Mouse (Mus musculus): ENCODE data around the gene Spaar. TPM values are rescaled to one million over a fixed set of nuclear protein-coding genes. Genes with fewer than 3 reads are reported as not detected.

Spaar gene
- total RNA-seq (2021), result 1 to 10 TPM in 1 of 2 experiments, under 1 TPM in 1; 0.62 to 1.1 TPM

DNA sequence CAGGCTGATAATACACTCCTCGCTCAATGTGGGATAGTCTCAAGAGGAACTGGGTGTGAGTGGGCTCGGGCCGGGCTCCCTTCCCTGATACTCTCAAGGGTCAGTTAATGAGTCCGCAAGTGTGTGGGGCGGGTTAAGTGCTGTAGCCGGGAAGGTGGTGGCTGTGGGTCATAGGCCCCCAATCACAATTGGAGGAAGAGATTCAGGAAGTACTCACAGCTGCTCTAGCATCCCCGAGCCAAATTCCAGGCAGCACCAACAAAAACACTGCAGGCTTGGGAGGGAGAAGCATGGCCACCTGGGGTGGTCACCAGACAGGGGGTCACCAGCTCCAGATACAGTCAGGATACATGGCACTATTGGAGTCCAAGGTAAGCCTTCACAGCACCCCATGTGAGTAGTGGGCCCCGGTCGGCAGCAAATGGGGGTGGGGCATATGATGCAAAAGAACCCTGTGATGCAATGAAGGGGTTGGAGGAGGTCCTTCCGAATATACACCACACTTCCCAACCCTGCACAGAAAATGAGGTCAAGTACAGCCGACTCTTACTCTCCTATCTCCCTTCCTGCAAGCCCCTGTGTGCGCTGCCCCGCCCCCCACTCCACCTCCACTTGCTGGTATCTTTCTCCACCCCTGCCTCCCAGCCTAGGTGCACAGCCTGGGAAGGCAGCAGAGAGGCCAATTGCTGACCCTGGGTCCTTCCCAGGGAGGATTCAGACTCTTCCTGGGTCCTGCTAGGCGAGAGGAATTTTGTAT lies at the start of gene Spaar:
Gene Spaar (plus strand): TSS at position 241 of the 757 bp plus-strand sequence.
- no peak for DNase-seq (ENCODE audit: low spot score in 2 of 2)
- intact Hi-C loops (cut with DNase I), result no loop called here

DNA sequence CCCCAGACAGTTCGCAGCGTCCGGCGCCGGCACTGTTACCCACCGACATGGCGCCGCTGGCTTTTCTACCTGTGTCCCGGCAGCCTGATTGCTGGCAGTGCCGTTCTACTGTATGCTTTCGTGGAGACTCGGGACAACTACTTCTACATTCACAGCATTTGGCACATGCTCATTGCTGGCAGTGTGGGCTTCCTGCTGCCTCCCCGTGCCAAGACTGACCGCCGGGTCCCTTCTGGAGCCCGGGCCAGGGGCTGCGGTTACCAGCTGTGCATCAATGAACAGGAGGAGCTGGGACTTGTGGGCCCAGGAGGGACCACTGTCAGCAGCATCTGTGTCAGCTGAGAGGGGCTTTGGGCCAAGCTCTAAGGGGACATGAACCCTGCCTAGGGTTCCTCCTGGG lies 39.8 kb upstream of the Spaar start:
- DNase-seq (ENCODE audit: low spot score in 2 of 2), result no peak
- intact Hi-C loops (cut with DNase I), result no loop called here

DNA sequence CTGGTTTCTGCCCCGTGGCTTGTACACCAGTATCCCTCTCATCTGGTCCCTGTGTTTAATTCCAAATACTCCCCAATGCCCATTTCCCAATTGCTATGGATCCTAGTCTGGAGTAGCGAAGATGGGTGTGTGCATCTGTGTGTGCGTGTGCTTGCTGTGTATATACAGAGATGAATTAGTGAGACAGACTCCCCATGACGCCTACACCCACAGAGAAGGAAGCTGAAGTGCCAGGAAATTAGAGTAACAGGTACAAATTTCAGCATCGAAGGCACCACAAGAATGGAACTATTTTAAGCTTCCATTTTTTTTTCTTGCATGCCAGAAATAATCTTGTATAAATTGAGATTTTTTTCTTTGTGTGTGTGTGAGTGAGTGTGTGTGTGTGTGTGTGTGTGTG lies 38.8 kb upstream of the Spaar start:
- intact Hi-C loops (cut with DNase I), result no loop called here
- no peak for DNase-seq (ENCODE audit: low spot score in 2 of 2)

DNA sequence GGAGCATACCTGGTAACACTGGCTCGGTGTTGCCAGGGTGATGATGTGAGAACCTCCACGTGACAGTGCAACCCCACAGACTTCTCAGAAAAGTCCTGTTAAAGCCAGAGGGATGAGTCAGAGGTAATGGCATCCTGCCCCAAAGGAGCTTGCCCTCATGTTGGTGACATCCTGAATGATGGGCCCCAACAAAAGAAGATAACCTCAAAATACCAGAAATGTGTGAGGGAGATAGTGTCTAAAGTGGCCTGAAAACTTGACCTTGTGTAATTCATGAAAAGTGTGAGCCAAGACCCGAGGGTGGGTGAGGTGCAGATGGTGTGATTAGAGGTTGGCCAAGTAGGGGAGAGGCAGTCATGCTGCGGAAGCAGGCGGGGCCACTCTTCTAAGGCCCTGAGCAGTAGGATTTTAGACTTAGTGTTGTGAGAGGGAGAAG lies 36.0 kb upstream of the Spaar start:
- intact Hi-C loops (cut with DNase I), result no loop called here
- DNase-seq (ENCODE audit: low spot score in 2 of 2), result no peak

DNA sequence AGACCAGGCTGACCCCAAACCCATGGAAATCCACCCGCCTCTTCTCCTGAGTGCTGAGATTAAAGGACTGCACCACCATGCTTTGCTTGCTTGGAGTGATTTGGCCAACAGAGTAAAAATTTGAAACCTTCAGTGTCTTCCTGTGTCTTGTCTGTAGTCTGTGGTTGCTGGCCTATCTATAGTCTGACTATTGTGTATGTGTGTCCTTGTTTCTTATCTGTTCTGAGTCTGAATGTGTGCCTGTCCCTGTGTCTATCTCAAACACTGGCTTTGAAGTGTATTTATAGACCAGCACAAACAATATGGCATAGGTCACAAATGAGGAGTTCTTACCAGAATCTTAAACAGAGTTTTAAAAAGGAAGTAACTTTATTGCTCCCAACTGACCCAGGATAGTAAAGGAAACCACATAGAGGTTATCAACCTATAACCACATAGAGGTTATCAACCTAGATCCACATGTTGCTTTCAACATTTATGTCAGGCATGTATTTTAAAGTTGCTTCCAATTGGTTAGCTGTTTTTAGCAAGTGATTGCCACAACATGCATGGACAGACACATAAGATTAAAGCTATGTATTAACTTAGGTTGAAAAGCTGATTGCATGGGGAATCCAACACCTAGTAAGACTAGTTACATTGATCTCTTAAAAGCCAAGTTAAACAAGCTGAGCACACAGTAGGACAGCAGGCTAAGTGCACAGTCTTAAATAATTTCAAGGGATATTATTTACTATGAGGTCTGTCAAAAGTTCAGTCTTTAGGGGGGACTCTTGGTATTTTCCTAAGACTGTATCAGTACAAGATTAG lies 35.2 kb upstream of the Spaar start:
- no peak for DNase-seq (ENCODE audit: low spot score in 2 of 2)
- intact Hi-C loops (cut with DNase I), result no loop called here

DNA sequence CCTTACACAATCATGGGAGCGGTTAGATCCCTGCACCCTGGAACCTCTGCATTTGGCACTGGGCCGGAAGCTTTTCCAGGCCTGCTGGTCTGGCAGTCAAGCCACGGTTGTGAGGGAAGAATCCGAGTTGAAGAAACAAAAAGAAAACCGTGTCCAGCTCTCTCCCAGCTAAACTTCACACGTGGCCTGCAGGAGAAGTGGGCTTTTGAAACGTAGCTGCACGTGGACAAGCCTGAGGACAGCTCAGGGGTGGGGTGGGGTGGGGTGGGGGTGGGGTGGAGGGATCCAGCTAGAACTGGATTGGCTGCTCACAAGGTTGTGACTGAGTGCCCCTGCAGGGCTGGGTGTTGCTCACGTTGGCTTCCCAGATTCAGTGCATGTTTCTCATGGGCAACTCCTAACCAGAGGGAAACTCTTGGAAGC lies 34.6 kb upstream of the Spaar start:
- no peak for DNase-seq (ENCODE audit: low spot score in 2 of 2)
- intact Hi-C loops (cut with DNase I), result no loop called here

DNA sequence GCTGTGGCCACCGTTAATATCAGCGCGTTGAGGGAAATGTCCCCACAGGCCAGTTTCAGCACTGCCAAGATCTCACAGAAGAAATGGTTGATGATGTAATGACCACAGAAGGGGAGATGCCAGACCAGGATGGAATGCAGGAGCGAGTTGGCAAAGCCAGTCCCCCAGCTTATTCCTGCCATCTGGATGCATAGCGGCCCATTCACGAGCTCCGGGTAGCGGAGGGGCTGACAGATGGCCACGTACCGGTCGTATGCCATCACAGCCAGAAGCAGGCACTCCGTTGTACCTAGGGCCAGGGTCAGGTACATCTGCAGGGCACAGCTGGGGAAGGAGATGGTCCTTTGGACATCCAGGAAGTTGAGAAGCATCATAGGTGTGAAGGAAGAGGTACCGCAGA lies 33.3 kb upstream of the Spaar start:
- no peak for DNase-seq (ENCODE audit: low spot score in 2 of 2)
- intact Hi-C loops (cut with DNase I), result no loop called here

DNA sequence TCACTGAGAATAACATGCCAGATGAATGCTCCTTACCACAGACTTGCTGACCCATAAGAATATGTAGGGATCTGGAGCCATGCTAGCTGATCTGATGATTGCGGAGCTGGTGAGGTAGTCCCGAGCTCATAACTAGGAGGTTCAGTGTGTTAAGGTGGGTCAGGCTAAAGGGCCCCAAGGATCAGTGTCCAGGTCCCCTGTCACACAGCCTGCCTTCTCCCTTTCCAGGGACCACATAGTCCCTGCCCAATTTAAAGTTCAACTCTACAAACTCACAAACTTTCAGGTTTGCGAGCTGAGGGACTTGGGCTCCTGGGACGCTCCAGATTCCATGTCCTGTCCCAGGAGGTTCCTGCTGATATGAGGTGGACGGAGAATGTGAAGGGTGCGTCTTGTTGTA lies 29.1 kb upstream of the Spaar start, which contains the start of gene Olfr70:
Gene Olfr70 (minus strand): TSS at position 101 of the 400 bp plus-strand sequence.
- intact Hi-C loops (cut with DNase I), result no loop called here
- DNase-seq (ENCODE audit: low spot score in 2 of 2), result no peak

DNA sequence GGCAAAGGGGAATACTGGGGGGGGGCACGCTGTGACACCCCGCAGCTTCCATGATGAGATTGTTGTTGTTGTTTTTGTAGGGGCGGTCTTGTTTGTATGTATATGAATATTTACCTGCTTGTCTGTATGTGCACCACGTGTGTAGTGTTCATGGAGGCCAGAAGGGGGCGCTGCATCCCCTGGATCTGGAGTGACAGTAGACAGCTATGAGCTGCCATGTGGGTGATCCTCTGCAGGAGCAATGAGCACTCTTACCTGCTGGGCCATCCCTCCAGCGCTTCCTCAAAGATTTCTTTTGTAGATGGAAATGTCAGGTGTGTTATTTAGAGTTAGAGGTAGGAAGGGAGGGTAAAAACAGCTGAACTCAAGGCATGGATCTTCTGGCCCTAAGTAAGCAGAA lies 26.4 kb upstream of the Spaar start:
- DNase-seq (ENCODE audit: low spot score in 2 of 2), result no peak
- intact Hi-C loops (cut with DNase I), result no loop called here

DNA sequence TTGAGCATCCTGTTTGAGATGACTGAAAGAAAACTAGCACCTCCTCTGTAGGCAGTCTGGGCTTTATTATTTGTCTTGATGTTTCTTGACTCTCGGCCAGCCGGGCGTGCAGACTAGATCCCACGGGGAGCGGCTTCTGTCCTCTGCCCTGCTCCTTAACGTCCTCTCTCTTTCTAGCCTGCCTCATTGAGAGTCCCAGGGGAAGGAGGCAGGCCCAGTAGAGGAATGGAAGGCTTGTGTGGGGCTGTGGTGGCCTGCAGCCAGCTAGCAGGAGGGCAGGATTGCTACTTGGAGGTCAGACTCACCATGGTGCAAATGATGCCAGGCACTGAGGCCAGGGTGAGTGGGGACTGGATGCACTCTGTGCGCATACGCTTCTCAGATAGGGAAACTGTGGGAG lies 26.0 kb upstream of the Spaar start:
- intact Hi-C loops (cut with DNase I), result no loop called here

DNA sequence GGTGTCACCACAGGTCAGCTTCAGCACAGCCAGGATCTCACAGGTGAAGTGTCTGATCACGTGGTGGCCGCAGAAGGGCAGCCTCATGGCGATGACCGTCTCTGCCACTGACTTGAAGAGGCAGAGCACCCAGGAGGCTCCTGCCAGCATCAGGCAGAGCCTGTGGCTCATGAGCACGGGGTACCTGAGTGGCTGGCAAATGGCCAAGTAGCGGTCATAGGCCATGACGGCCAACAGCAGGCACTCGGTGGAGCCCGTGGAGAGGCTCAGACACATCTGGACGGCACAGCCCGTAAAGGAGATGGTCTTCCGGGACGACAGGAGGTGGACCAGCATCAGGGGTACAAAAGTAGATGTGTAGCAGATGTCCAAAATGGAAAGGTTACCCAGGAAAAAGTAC lies 23.8 kb upstream of the Spaar start:
- intact Hi-C loops (cut with DNase I), result loop anchor here (5.0 kb wide), 1 partner anchor 34 kb away; no protein-coding TSS in a partner anchor
- no peak for DNase-seq (ENCODE audit: low spot score in 2 of 2)

More for the DNA sequence above, 26.0 kb upstream of the Spaar start:
- no peak for DNase-seq (ENCODE audit: low spot score in 2 of 2)

DNA sequence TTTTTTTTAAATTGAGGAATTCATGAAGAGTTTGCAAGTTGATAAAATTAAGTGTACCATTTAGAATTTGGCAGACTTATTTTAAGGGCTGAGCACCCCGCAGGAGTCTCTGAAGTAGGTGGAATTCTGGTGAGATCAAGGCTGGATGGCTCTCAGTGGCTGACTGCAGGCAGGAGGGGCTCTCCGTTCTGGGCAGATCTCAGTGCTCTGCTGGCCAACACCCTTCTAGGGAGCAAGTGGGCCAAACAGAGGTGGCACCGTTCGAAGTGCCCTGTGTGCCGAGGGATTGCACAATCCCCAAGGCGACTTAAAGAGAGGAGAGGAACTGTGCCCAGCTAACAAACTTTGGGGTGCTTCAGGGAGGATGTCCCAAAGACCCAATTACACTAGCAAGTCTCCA lies 20.0 kb upstream of the Spaar start, which contains the start of gene Olfr71:
Gene Olfr71 (minus strand): TSS at position 387 of the 400 bp plus-strand sequence.
- DNase-seq (ENCODE audit: low spot score in 2 of 2), result no peak
- intact Hi-C loops (cut with DNase I), result loop anchor here (5.0 kb wide), 1 partner anchor 38 kb away; no protein-coding TSS in a partner anchor

DNA sequence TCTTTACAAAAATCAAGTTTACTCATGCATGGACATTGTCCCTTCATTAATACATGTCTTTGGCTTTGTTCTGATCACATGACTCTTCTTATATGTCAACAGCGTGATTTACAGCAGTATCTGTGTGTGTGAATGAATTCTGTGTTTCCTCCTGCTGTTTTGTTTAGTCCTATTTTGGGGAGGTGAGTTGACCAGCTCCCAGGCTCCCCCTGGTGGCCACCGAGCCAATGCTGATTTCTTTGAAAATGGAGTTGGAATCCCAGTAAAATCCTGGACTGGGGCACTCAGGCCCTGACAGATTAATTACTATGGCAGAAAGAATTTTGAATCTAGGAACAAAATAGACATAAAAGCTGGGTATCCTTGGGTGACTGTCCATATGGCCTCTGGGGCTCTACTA lies 18.0 kb upstream of the Spaar start:
- peak; percentile 62 to 66 for DNase-seq (ENCODE audit: low spot score in 2 of 2)
- intact Hi-C loops (cut with DNase I), result loop anchor here (1.0 kb wide), 1 partner anchor 82 kb away; no protein-coding TSS in a partner anchor

DNA sequence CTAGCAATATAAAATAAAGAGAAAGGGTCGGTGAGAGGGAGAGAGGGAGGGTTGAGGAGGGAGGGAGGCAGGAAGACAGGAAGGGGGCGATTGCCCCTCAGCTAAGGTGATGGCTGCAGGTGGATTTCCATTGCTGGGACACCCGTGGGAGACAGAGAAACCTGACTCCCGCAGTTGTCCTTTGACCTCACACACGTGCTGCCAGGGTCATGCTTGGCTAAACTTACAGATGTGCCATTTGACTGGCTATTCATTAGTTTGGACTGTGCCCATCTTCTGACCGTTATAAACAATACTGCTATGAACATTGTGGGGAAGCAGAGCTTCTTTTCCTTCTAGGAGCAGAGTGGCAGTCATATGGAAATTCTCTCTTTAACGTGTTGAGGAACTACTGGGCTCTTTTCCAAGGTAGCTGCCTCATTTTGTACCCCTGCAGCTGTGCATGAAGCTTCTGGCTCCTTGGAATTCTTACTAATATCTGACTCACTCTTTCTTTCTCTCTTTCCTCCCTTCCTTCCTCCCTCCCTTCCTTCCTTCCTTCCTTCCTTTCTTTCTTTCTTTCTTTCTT lies 16.1 kb upstream of the Spaar start:
- intact Hi-C loops (cut with DNase I), result no loop called here
- DNase-seq (ENCODE audit: low spot score in 2 of 2), result no peak

DNA sequence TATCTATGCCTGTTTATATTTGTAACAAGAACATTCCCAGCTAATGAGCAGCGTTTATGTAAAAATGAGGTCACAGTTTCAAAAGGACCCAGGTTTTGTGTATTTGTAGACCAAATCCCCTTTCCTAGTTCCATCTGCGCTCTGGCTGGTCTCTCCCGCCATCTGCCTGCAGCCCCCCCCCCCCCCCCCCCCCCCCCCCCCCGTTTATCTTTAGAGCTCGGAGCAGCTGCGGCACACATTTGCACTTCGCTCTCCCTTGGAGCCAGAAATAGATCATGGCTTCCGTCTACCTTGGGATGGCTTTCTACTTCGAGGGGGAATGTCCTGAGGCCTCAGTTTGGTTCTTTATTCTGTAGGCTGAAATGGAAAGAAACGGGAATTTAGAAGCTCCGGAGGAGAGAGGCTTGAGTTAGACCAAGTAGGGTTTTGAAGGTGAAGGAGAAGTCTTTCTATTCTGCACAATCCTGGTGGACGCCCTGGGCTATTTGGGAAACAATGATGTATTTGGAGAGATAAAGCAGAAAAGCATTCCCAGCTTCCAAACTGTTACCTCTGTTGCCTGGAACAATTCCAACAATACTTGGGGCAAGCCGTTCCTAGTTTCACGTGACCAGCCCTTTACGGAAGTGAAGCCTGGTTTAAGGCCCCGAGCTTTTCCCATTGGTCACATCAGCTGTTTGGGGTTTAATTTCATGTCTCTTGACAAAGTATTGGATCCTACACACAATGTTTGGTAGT lies 9.2 kb upstream of the Spaar start:
- DNase-seq (ENCODE audit: low spot score in 2 of 2), result no peak

DNA sequence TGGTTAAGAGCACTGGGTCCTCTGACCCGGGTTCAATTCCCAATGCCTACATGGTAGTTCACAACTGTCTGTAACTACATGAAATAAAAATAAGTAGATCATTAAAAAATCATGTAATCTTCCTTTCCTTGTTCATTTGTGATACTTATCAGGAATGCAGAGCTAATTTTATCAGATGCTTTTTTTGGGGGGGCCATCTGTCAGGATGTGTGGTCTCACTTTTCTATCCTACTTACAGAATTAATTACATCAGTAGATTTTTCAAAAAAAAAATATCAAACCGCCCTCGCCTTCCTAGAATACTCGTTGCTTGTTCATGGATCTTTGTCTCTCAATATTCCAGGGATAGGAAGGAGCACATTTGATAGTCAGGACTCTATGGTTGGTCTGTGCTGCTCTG lies 7.6 kb upstream of the Spaar start:
- intact Hi-C loops (cut with DNase I), result no loop called here
- DNase-seq (ENCODE audit: low spot score in 2 of 2), result no peak

More for the DNA sequence above, 9.2 kb upstream of the Spaar start:
- intact Hi-C loops (cut with DNase I), result no loop called here

DNA sequence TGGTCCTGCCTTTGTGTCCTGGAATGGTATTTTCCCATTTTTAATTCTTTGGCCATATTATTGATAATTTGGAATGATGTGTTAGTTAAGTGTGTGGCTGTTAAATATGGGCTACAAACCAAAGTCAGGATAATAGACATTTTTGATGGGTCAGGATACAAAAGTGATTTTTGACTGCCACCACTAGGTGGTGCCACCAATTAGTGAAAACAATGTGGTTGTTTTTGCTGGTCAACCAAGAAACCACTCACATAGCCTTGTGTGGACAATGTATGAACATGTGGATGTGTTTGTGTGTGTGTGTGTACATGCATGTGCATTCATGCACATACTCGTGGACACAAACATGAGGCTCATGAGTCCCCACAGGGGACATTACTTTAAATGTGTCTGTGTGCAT lies 5.1 kb upstream of the Spaar start:
- intact Hi-C loops (cut with DNase I), result no loop called here
- no peak for DNase-seq (ENCODE audit: low spot score in 2 of 2)

DNA sequence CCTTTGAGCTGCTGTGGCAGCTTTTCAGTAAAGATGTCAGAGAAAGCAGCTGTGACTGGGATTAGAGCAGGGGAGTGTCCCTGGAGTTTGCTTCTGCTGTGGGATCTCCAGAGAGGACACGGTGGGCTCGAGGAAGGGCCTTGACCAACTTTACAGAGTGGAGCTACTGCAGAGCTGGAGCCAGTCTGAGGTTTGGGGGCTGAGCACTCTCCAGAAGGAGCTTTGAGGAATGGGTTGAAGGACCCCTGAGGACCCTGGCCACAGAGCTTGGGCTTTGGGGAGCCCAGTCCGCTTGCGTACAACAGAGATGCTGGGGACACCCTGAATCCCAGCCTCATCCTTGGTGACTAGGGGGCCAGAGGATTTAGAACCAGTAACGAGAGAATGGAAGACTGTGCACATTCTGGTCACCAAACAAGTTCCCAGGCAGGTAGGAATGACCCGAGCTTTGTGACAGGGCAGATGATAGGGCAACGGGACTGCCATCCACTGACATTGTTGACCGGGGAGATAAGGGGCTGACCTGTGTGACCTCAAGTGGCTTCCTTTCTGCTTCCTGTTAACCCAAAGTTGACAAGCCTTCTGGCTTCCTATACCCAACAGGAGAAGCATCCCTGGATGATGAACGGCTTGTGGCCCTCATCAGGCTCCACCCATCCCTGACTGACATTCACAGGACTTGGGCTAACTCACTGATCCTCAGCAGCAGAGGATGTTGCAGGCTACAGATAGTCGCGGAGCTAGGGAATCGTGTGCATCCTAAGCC lies 3.4 kb upstream of the Spaar start:
- DNase-seq (ENCODE audit: low spot score in 2 of 2), result no peak
- intact Hi-C loops (cut with DNase I), result no loop called here

DNA sequence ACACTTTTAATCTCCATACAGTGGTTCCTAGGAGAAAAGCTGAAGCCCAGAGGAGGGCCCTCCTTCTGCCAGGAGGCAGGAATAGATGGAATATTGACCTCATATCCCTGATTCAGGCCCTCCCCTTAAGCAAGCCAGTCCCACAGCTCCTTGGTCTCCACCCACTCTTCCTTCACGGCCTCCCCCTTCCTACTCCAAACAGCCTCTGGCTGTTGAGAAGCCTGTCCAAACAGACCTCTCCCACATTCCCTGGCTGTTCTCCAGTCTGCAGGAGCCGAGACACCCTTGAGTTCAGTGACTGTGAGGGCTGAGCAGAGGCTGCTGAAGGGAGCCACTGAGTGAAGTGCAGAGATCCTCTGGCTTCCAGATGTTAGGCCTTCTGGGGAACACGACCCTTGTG lies 2.8 kb upstream of the Spaar start, which contains the start of gene Hrct1:
Gene Hrct1 (plus strand): TSS at position 194 of the 400 bp plus-strand sequence.
- intact Hi-C loops (cut with DNase I), result no loop called here
- no peak for DNase-seq (ENCODE audit: low spot score in 2 of 2)

Data from left cerebral cortex, postnatal 36 days (tissue).